Mouse (Mus musculus): ENCODE results near the gene Mindy4.

DNA sequence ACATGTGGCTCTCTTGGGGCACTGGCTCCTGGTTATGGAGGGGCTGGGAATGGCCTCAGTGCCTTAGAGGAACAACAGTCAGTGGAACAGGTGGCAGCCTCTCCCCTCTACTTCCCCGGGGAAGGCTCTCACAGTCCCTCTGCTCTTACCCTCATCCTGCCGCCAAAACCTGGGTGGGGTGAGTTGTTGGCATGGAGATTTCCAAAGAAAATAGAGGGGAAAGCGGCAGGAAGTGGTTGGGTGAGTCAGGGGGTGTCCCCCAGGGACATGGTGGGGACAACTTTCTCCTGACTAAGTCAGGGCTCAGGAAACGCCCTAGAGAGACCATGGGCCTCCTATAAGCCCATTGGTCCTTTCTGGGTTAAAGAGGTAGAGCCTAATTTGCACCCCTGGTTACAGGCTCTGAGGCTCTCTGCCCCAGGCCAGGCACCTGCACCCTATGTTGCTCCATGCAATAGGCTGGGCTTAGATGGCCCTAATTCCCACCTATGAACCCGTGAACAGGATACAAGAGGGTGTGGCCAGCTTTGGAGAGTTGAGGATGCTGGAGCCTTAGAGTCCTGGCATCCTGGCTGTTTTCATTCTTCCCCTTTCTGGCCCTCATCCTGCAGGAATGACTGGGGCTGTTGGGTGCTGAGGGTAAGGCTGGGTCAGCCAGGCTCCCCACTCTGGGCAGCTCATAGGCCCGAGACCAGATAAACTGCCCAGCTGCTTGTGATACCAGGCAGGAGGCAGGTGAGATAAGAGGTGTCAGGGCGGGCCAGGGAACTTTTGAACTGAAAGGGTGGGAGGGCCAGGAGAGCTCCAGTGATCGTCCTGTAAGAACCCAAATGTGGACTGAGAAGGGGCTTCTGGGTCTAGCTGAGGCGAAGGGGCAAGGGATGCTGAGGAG is 136.0 kb downstream of the Mindy4 start:
- TF ChIP-seq EP300 (IDR thresholded peaks at IDR 0.05; ENCODE audit: low read depth), result peak; percentile 97
- no peak for TF ChIP-seq CTCF (IDR thresholded peaks at IDR 0.05; ENCODE audit: low read depth)
